Mouse (Mus musculus) liver, adult 2 months (tissue): ENCODE data around the gene Iqgap2.

ENCODE experiments used
- CTCF ChIP-seq: fragments of 200-500 bp; IDR thresholded peaks from 2 replicates; pipeline ENCODE4 v1.5.1; 2011; ENCODE audit warnings: low read depth, low read length, control low read depth
- POLR2A ChIP-seq: fragments of 200-500 bp; IDR thresholded peaks from 2 replicates; pipeline ENCODE4 v1.6.1; 2011; ENCODE audit warnings: low read length, control low read depth; ENCODE audit not compliant: insufficient read depth; ENCODE audit errors: extremely low read depth

- no peak for TF ChIP-seq POLR2A
- no peak for TF ChIP-seq CTCF
Measured at GRCm38 (mm10) chr13:95893166-95893565, 1.4 kb upstream of the Iqgap2 start.
